Mouse (Mus musculus) forebrain, embryonic 16.5 days (tissue): ENCODE measurements around the gene Dab2. TPM values are rescaled to one million over a fixed set of nuclear protein-coding genes. Genes with fewer than 3 reads are reported as not detected.
A peak's percentile ranks its signal among the peaks of the same experiment; 100 is the strongest.

Source experiments
- ATAC-seq: fragments of 200-750 bp; cut with Nextera tagmentation; 2 replicates; pipeline ENCODE4 v1.8.0; 2017; ENCODE audit warnings: mild to moderate bottlenecking, moderate library complexity
- H3K27ac ChIP-seq: fragments of 300-500 bp; sonication (generic); 2 replicates; pipeline ENCODE4 v1.5.1; 2014; ENCODE audit warnings: low read length, control low read depth
- H3K27me3 ChIP-seq: fragments of 300-500 bp; sonication (generic); replicated peaks from 2 replicates; pipeline ENCODE4 v1.6.1; 2014; ENCODE audit warnings: low read length; ENCODE audit not compliant: control insufficient read depth, insufficient read depth
- H3K36me3 ChIP-seq: fragments of 300-500 bp; sonication (generic); 2 replicates; pipeline ENCODE4 v1.6.1; 2014; ENCODE audit not compliant: control insufficient read depth, insufficient read depth
- H3K4me1 ChIP-seq: fragments of 300-500 bp; sonication (generic); replicated peaks from 2 replicates; pipeline ENCODE4 v1.6.1; 2014; ENCODE audit warnings: low read length; ENCODE audit not compliant: control insufficient read depth, insufficient read depth
- H3K4me2 ChIP-seq: fragments of 300-500 bp; sonication (generic); 2 replicates; pipeline ENCODE4 v1.6.1; 2014; ENCODE audit warnings: mild to moderate bottlenecking, low read length, control low read depth
- H3K4me3 ChIP-seq: fragments of 300-500 bp; sonication (generic); replicated peaks from 2 replicates; pipeline ENCODE4 v1.5.1; 2014; ENCODE audit warnings: mild to moderate bottlenecking, low read length, control low read depth
- H3K9ac ChIP-seq: fragments of 300-500 bp; sonication (generic); replicated peaks from 2 replicates; pipeline ENCODE4 v1.6.1; 2014; ENCODE audit warnings: low read depth, low read length, control low read depth
- H3K9me3 ChIP-seq: fragments of 300-500 bp; sonication (generic); 2 replicates; pipeline ENCODE4 v1.6.1; 2016; ENCODE audit warnings: low read length; ENCODE audit not compliant: control insufficient read depth
- WGBS: fragments of 180-500 bp; shearing (Covaris S2); extraction: QIAGEN DNeasy Blood & Tissue Kit; methylation state at CpG from one replicate; pipeline ENCODE4 v1.1.7; 2014; 5-methylcytosine and 5-hydroxymethylcytosine counted together
- polyA plus RNA-seq: library from polyadenylated mRNA; unstranded; fragments of >200 nt; fragmentation: Nextera tagmentation; extraction: Ambion mirVana; gene quantifications from 2 replicates; pipeline ENCODE4 v1.2.1, GENCODE M21; 2015

Gene Dab2
- polyA plus RNA-seq, 1 experiment from 2014 or later = 13.1 TPM

DNA sequence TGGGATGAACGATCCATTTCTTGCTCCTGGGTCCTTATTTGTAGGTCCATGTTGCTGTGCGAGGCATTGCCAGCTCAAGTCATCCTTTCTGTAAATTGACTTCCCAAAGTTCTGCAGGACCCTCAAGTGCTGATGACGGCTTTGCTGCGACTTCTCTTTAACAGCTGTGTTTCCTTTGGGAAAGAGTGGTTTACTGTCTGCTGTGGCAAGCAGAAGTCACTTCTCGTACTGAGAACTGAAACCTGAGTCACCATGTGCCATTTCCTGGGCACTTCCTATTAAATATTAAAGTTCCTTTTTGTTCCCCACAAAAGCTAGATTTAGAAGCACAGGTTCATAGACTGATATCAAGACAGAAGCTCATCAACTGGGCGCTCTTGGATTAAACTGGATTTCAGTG, 41.8 kb downstream of the Dab2 start:
- Histone ChIP-seq H3K4me1 (no peaks in the 10 kb centered on the region), H3K9ac (no peak overlapping the region), H3K4me3 (no peak overlapping the region), H3K4me2 (no peak overlapping the region), H3K9me3 (no peaks in the 10 kb centered on the region), H3K27ac (no peak overlapping the region), H3K36me3 (no peaks in the 10 kb centered on the region), H3K27me3 (no peaks in the 10 kb centered on the region)
- no peak for ATAC-seq
- 95% methylated on average over 6 of the region's 6 CpGs for WGBS

DNA sequence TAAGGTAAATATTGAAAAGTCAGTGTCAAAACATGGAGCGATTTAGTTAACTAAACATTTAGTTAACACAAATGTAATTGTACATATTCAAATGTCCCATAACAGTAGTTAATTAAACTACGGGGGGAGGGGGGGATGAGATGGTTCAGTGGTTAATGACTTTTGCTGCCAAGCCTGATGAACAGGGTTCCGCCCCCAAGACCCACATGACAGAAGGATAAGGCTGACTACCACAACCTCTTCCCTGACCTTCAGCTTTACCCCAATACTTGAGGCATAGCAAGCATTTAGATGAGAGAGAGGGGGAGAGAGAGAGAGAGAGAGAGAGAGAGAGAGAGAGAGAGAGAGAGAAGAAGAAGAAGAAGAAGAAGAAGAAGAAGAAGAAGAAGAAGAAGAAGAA, 54.3 kb downstream of the Dab2 start:
- Histone ChIP-seq H3K4me3 (no peak overlapping the region), H3K27ac (no peak overlapping the region), H3K27me3 (no peaks in the 10 kb centered on the region), H3K4me1 (no peaks in the 10 kb centered on the region), H3K9ac (no peak overlapping the region), H3K36me3 (no peaks in the 10 kb centered on the region), H3K4me2 (no peak overlapping the region), H3K9me3 (no peaks in the 10 kb centered on the region)
- ATAC-seq = no peak
- 85% methylated on average over 3 of the region's 3 CpGs for WGBS

DNA sequence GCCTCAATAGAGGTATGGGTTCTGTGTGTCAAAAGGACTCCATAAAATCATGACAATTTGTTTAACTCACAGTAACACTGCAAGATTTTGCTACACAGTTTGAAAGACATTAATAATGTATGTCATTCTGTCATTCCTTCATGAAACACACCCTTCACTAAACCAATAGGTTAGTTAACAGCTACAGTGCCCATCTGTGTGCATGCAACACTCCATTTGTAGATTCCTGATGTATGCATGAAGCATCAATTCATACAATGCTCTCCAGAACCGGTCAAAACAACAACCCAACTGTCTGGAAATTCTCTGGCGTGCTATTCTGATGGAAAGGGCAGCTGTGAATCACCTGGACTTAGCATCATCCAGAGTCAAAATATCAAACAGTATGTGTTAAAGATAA, 60.3 kb downstream of the Dab2 start:
- Histone ChIP-seq H3K36me3 (no peaks in the 10 kb centered on the region), H3K9ac (no peak overlapping the region), H3K4me2 (no peak overlapping the region), H3K27me3 (no peaks in the 10 kb centered on the region), H3K9me3 (no peaks in the 10 kb centered on the region), H3K27ac (no peak overlapping the region), H3K4me1 (no peaks in the 10 kb centered on the region), H3K4me3 (no peak overlapping the region)
- WGBS = 80% methylated on average over 2 of the region's 2 CpGs
- ATAC-seq = peak; percentile 57

- H3K4me2 ChIP-seq = no peak overlapping the region
- ATAC-seq = no peak
- no peaks in the 10 kb centered on the region for H3K4me1 ChIP-seq
- no peaks in the 10 kb centered on the region for H3K36me3 ChIP-seq
- H3K9ac ChIP-seq = no peak overlapping the region
- H3K9me3 ChIP-seq = no peaks in the 10 kb centered on the region
- no peak overlapping the region for H3K27ac ChIP-seq
- no peaks in the 10 kb centered on the region for H3K27me3 ChIP-seq
- H3K4me3 ChIP-seq = no peak overlapping the region
- 50% methylated on average over 1 of the region's 1 CpGs for WGBS
These were observed 70.4 kb downstream of the Dab2 start for GRCm38 (mm10) chr15:6369974-6370373.

DNA sequence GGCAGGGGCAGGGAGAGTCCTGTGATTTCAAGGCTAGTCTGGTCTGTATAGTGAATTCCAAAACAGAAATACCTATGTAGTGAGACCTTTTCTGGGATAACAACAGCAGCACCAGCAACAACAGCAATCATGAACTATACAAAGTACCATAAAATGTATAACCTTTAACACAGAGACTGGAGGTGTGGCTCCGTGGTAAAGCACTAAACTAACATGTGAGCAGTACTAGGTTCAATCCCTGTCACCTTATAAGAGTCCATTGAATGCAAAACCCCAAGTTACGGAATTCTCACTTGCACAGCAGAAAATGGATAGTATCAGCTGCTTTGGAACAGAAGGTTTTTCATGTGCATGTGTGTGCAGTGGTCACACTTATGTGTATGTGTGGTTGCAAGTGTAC, 71.9 kb downstream of the Dab2 start:
- Histone ChIP-seq H3K36me3 (no peaks in the 10 kb centered on the region), H3K27me3 (no peaks in the 10 kb centered on the region), H3K4me3 (no peak overlapping the region), H3K4me1 (no peaks in the 10 kb centered on the region), H3K9ac (no peak overlapping the region), H3K27ac (no peak overlapping the region), H3K9me3 (no peaks in the 10 kb centered on the region), H3K4me2 (no peak overlapping the region)
- no peak for ATAC-seq
- WGBS = 90% methylated on average over 2 of the region's 2 CpGs

- no peak overlapping the region for H3K4me2 ChIP-seq
- no peak overlapping the region for H3K27ac ChIP-seq
- H3K9me3 ChIP-seq = no peaks in the 10 kb centered on the region
- no peak overlapping the region for H3K9ac ChIP-seq
- 81% methylated on average over 13 of the region's 13 CpGs for WGBS
- no peaks in the 10 kb centered on the region for H3K4me1 ChIP-seq
- H3K4me3 ChIP-seq = no peak overlapping the region
- H3K36me3 ChIP-seq = no peaks in the 10 kb centered on the region
- no peaks in the 10 kb centered on the region for H3K27me3 ChIP-seq
- ATAC-seq = no peak
These were observed 75.4 kb downstream of the Dab2 start for GRCm38 (mm10) chr15:6375016-6375415.

GRCm38 (mm10) chr15:6376001-6376400, 76.4 kb downstream of the Dab2 start:
- Histone ChIP-seq H3K4me3 (no peak overlapping the region), H3K27me3 (no peaks in the 10 kb centered on the region), H3K9me3 (no peaks in the 10 kb centered on the region), H3K9ac (no peak overlapping the region), H3K36me3 (no peaks in the 10 kb centered on the region), H3K4me2 (no peak overlapping the region), H3K4me1 (no peaks in the 10 kb centered on the region), H3K27ac (no peak overlapping the region)
- ATAC-seq = no peak
- 79% methylated on average over 5 of the region's 5 CpGs for WGBS

- WGBS = 82% methylated on average over 11 of the region's 11 CpGs
- no peak for ATAC-seq
These were observed 77.2 kb downstream of the Dab2 start for GRCm38 (mm10) chr15:6376785-6377184.

DNA sequence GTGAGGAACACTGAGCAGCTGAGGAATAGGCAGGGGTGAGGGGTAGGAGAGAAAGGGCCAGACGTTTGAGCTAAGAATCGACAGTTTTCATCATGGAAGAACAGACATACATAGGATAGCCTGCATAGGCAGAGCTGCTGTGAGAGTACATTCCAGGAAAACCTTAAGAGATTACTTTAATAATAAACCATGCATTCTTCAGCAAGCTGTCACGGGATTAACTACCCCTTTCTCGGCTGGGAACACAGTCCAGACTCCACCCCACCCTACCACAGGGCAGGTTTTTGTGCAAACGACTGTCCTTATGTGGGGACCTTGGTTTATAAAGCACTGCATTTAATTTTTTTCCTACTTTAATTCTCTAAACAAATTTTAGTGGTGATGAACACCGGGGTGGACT, 84.4 kb downstream of the Dab2 start:
- H3K4me2 ChIP-seq = no peak overlapping the region
- 32% methylated on average over 6 of the region's 6 CpGs for WGBS
- ATAC-seq = no peak

More at GRCm38 (mm10) chr15:6376785-6377184, 77.2 kb downstream of the Dab2 start:
- Histone ChIP-seq H3K36me3 (no peaks in the 10 kb centered on the region), H3K27me3 (no peaks in the 10 kb centered on the region), H3K9ac (no peak overlapping the region), H3K27ac (no peak overlapping the region), H3K4me2 (no peak overlapping the region), H3K4me1 (no peaks in the 10 kb centered on the region), H3K9me3 (no peaks in the 10 kb centered on the region), H3K4me3 (no peak overlapping the region)

DNA sequence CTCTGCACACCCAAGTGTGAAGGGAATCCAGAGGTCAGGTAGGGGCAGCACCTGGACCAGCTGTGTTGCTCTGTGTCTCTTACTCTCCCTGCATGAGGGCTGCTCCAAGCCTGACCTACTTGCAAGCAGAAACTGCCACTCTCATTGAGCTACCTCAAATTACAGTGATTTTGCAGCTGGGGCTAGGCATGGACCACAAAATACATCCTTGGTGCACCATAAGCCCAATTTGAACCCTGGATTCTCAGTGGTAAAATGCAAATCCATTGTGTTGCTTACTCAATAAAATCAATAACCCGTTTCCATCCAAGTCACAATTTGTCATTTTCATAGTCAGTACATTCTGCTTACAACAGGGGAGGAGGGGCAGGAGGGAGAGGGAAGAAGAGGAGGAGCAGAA, 85.7 kb downstream of the Dab2 start:
- Histone ChIP-seq H3K36me3 (no peaks in the 10 kb centered on the region), H3K4me3 (no peak overlapping the region), H3K27ac (no peak overlapping the region), H3K9ac (no peak overlapping the region), H3K4me2 (no peak overlapping the region), H3K9me3 (no peaks in the 10 kb centered on the region), H3K27me3 (no peaks in the 10 kb centered on the region), H3K4me1 (peaks cover 8% of the 10 kb centered on the region; the same call in 1 of the 2 replicates)
- 35% methylated on average over 1 of the region's 1 CpGs for WGBS
- ATAC-seq = no peak

More for the DNA sequence above, 84.4 kb downstream of the Dab2 start:
- Histone ChIP-seq H3K4me3 (no peak overlapping the region), H3K27ac (no peak overlapping the region), H3K9me3 (no peaks in the 10 kb centered on the region), H3K9ac (no peak overlapping the region), H3K27me3 (no peaks in the 10 kb centered on the region), H3K36me3 (no peaks in the 10 kb centered on the region), H3K4me1 (peaks cover 8% of the 10 kb centered on the region; the same call in 1 of the 2 replicates)
